Mouse (Mus musculus) right cerebral cortex, postnatal 14 days (tissue): ENCODE measurements around the gene Olfr1475.
"Not testable (repeated sequence)": the region's sequence is repeated elsewhere in the genome, so short reads cannot be mapped to it uniquely, and the experiment has no call there.

Experiments
- DNase-seq: peaks from one replicate; pipeline ENCODE4 v3.0.0; 2022

Olfr1475 gene

DNA sequence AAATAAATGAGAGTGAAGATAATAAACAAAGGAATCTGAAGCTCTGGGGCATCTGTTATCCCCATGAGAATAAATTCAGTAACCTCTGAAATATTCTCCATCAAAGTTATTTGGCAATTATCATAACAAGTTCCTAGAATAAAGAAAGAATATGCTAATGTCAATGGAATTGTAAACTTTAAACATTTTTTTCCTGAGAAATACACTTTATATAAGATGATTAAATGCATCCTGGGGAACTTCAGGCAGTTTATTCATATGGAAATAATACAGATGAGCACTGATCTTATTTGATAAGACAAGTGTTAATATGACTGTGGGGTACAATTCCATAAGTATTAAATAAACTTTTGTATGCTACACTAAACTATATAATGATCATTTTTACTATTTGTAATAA is at the start of gene Olfr1475:
Gene Olfr1475 (minus strand): TSS at position 101 of the 400 bp plus-strand sequence.
- no peak for DNase-seq

- DNase-seq: no peak
These were observed 47.6 kb upstream of the Olfr1475 start, which contains the start of gene Olfr1480 for GRCm38 (mm10) chr19:13527613-13528012. Olfr1480 (plus strand) TSS chr19:13527913.

DNA sequence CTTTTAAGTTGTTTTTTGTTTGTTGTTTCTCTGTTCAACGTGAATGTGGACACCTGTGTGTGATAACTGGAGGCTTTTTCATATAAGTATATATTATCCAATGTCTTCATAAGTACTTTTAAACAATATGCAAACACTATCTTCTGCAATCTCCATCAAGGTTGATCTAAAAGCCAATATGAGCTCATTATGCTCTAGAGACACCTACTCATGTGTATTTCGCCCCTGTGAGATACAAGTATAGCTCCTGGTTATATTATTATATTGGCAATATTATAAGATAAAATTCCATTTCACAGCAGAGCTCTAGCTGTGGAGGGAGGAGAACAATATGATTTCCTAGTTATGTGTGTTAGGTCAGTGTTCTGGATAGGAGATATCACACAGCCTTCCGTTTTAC is 20.2 kb upstream of the Olfr1475 start, which contains the start of gene Olfr1477:
Gene Olfr1477 (plus strand): TSS at position 301 of the 400 bp plus-strand sequence.
- no peak for DNase-seq

DNA sequence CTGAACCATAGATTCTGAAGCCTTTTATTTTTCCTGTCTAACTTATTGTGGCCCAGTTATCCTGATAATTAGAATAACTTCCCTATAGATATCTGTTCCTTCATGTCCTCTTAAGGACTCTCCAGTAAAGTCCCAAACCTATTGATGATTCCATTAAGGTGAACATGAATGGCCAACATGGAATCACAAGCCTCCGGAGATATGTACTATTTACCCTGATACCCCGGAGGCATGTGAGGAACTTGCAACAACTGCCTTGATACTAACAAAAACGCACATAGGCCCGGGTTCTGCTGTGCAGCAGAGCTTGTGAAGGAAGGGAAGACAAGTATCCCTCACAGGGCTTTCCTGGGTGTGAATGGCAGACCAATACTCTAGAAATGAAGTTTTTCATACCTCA is 10.7 kb downstream of the Olfr1475 start, which contains the start of gene Olfr1474:
Gene Olfr1474 (plus strand): TSS at position 301 of the 400 bp plus-strand sequence.
- not testable (repeated sequence) for DNase-seq

DNA sequence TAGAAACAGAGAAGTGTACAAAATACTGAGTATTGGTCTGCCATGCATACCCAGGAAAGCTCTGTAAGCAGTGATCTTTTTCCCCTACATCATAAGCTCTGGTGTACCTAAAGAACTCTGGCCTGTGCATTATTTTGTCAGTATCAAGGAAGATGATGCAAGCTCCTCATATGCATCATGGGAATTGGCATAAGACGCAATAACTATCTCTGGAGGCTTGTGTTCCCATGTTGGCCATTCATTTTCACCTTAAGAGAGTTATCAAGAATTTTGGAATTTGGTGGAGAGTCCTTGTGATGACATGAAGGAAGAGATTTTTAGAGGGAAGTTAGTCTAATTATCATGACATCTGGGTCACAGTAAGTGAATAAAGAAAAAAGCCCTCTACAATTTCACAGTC is 24.0 kb downstream of the Olfr1475 start, which contains the start of gene Olfr1472:
Gene Olfr1472 (minus strand): TSS at position 101 of the 400 bp plus-strand sequence.
- DNase-seq: no peak

DNA sequence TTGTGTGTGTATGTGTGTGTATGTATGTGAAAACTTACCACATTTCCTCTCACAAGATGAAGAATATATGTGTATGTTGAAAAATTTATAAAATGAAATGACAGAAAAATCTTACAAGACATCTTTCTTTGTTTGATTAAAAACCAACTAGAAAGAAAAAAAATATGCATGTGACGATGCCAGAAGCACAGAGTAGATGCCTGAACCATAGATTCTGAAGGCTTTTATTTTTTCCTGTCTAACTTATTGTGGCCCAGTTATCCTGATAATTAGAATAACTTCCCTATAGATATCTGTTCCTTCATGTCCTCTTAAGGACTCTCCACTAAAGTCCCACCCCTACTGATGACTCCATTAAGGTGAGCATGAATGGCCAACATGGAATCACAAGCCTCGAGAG is 36.9 kb downstream of the Olfr1475 start, which contains the start of gene Olfr1471:
Gene Olfr1471 (plus strand): TSS at position 301 of the 400 bp plus-strand sequence.
- not testable (repeated sequence) for DNase-seq
